Mouse (Mus musculus) kidney, embryonic 14.5 days (tissue): ENCODE results near the gene Hikeshi. TPM values are rescaled to one million over a fixed set of nuclear protein-coding genes. Genes with fewer than 3 reads are reported as not detected.

Experiments used
- ATAC-seq: fragments of 200-750 bp; cut with Nextera tagmentation; 2 replicates; pipeline ENCODE4 v1.8.0; 2017; ENCODE audit warnings: moderate number of reproducible peaks, mild to moderate bottlenecking, moderate TSS enrichment, moderate library complexity; ENCODE audit not compliant: low FRiP score, low TSS enrichment
- H3K27ac ChIP-seq: fragments of 300-500 bp; sonication (generic); 2 replicates; pipeline ENCODE4 v1.5.1; 2014; ENCODE audit warnings: low read depth, mild to moderate bottlenecking, low read length, moderate library complexity, mixed read lengths
- H3K27me3 ChIP-seq: fragments of 300-500 bp; sonication (generic); 2 replicates; pipeline ENCODE4 v1.6.1; 2014; ENCODE audit warnings: mild to moderate bottlenecking, low read length; ENCODE audit not compliant: control insufficient read depth, insufficient read depth
- H3K36me3 ChIP-seq: fragments of 300-500 bp; sonication (generic); 2 replicates; pipeline ENCODE4 v1.6.1; 2014; ENCODE audit warnings: low read length, mixed read lengths; ENCODE audit not compliant: control insufficient read depth, insufficient read depth
- H3K4me1 ChIP-seq: fragments of 300-500 bp; sonication (generic); 2 replicates; pipeline ENCODE4 v1.6.1; 2014; ENCODE audit warnings: low read length, mixed read lengths; ENCODE audit not compliant: control insufficient read depth, insufficient read depth
- H3K4me2 ChIP-seq: fragments of 300-500 bp; sonication (generic); replicated peaks from 2 replicates; pipeline ENCODE4 v1.6.1; 2014; ENCODE audit warnings: low read depth, mild to moderate bottlenecking, low read length
- H3K4me3 ChIP-seq: fragments of 300-500 bp; sonication (generic); 2 replicates; pipeline ENCODE4 v1.5.1; 2014; ENCODE audit warnings: mild to moderate bottlenecking, low read length
- H3K9ac ChIP-seq: fragments of 300-500 bp; sonication (generic); 2 replicates; pipeline ENCODE4 v1.6.1; 2014; ENCODE audit warnings: low read depth, mild to moderate bottlenecking, low read length, moderate library complexity
- H3K9me3 ChIP-seq: fragments of 300-500 bp; sonication (generic); 2 replicates; pipeline ENCODE4 v1.6.1; 2016; ENCODE audit warnings: low read length; ENCODE audit not compliant: control insufficient read depth
- whole genome bisulfite sequencing: fragments of 180-500 bp; shearing (Covaris S2); extraction: QIAGEN DNeasy Blood & Tissue Kit; methylation state at CpG from one replicate; pipeline ENCODE4 v1.1.7; 2014; 5-methylcytosine and 5-hydroxymethylcytosine counted together
- polyA plus RNA-seq: library from polyadenylated mRNA; unstranded; fragments of >200 nt; fragmentation: Nextera tagmentation; extraction: Ambion mirVana; gene quantifications from 2 replicates; pipeline ENCODE4 v1.2.1, GENCODE M21; 2014

The Hikeshi gene
- polyA plus RNA-seq, 1 experiment from 2014 or later = 144 TPM

DNA sequence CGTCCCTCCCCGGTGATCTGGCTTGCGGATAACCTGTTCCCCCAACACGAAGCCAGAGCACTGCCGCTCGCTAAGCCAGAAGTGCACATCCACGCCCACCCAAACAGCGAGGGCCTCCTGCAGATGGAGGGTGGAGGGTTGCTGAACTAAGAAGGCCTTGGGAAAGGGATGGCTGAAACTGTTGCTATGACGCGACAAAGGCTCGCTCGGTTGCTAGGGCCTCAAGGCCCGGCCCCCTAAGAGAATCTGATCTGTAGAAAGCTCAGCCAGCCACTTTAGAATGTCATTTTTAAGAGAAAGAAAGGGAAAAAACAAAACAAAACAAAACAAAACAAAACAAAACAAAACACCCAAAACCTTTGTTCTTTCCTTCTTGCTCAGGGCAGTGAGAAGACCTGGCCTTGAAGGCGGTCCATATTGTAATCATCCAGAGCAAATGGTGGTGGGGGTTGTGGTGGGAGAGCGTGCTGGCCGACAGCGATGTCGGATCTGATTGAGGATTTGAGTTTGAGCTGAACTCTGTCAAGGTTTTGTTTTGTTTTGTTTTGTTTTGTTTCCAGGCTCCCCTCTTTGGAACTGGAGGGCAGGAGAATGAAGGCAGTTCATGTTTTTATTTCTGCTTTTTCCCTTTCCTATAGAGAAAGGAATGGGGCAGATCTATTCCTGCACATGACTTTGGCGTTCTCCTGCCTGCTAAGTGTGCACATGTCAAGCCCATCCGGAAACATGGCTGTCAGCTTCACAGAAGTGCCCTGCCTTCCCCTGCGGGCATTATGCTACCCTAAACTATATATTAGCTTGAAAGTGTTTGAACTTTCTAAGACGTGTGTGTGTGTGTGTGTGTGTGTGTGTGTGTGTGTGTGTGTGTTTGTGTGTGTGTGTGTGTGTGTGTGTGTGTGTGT lies 37.3 kb downstream of the Hikeshi start, which contains the start of gene Ccdc81:
Gene Ccdc81 (minus strand): TSS at position 188 of the 902 bp plus-strand sequence.
- peak within 1 kb of the TSS; percentile 18; the same call in 1 of the 2 replicates for H3K9ac ChIP-seq
- ATAC-seq = peak; percentile 87

DNA sequence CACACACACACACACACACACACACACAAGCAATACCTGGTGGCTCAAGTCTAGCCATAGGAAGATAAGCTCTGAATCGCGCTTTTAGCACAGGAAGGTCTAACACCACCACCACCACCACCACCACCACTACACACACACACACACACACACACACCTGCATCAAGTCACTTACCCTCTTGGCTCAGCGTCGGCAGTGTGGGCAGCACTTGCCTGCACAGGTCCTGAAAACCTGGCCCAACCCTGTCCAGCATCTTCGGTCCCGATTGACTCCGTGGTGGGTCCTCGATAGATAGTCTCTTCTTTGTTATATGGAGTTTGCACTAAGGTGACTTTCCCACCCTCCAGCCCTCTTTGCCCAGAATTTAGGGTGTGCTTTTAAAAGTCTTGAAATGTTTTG lies 38.0 kb downstream of the Hikeshi start:
- ATAC-seq = no peak

More for the DNA sequence above, 37.3 kb downstream of the Hikeshi start, which contains the start of gene Ccdc81:
- Histone ChIP-seq H3K4me1 (no peaks in the 10 kb centered on the region), H3K4me2 (peak within 1 kb of the TSS; percentile 38), H3K9me3 (no peaks in the 10 kb centered on the region), H3K27ac (no peak within 1 kb of the TSS), H3K4me3 (peak within 1 kb of the TSS; percentile 7; the same call in 1 of the 2 replicates), H3K27me3 (no peaks in the 10 kb centered on the region), H3K36me3 (no peaks in the 10 kb centered on the region)
- 28% methylated on average over 22 of the region's 22 CpGs for WGBS

DNA sequence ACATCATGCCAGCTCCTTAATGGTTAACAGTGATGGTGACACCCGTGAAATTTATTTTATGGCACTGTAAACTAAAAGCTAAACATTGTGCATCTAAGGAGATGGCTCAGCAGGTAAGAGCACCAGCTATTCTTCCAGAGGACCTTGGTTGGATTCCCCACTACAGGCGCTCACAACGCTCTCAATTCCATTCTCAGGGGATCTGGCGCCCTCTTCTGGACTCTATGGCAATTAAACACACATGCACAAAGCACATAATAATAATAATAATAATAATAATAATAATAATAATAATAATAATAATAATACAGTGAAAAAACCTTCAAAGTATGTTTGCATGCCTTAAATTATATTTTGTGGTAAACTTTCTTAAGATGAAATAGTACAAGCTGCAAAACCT lies 49.1 kb downstream of the Hikeshi start:
- WGBS = 46% methylated on average over 4 of the region's 4 CpGs
- Histone ChIP-seq H3K27ac (no peak overlapping the region), H3K9me3 (no peaks in the 10 kb centered on the region), H3K4me2 (no peak overlapping the region), H3K36me3 (no peaks in the 10 kb centered on the region), H3K27me3 (no peaks in the 10 kb centered on the region), H3K4me1 (no peaks in the 10 kb centered on the region), H3K4me3 (no peak overlapping the region), H3K9ac (no peak overlapping the region)
- ATAC-seq = no peak

More for the DNA sequence above, 38.0 kb downstream of the Hikeshi start:
- no peaks in the 10 kb centered on the region for H3K9me3 ChIP-seq
- H3K27me3 ChIP-seq = no peaks in the 10 kb centered on the region
- WGBS = 87% methylated on average over 8 of the region's 8 CpGs
- no peak overlapping the region for H3K27ac ChIP-seq
- no peak overlapping the region for H3K4me3 ChIP-seq
- no peaks in the 10 kb centered on the region for H3K4me1 ChIP-seq
- no peak overlapping the region for H3K9ac ChIP-seq
- H3K36me3 ChIP-seq = no peaks in the 10 kb centered on the region
- H3K4me2 ChIP-seq = peak overlapping the region; percentile 38; the same call in 1 of the 2 replicates

- Histone ChIP-seq H3K4me2 (no peak overlapping the region), H3K27ac (no peak overlapping the region), H3K9me3 (no peaks in the 10 kb centered on the region), H3K36me3 (no peaks in the 10 kb centered on the region), H3K9ac (no peak overlapping the region), H3K27me3 (no peaks in the 10 kb centered on the region), H3K4me3 (no peak overlapping the region), H3K4me1 (no peaks in the 10 kb centered on the region)
- ATAC-seq = no peak
- 60% methylated on average over 5 of the region's 5 CpGs for WGBS
Measured at GRCm38 (mm10) chr7:89891412-89891811, 49.6 kb downstream of the Hikeshi start.

DNA sequence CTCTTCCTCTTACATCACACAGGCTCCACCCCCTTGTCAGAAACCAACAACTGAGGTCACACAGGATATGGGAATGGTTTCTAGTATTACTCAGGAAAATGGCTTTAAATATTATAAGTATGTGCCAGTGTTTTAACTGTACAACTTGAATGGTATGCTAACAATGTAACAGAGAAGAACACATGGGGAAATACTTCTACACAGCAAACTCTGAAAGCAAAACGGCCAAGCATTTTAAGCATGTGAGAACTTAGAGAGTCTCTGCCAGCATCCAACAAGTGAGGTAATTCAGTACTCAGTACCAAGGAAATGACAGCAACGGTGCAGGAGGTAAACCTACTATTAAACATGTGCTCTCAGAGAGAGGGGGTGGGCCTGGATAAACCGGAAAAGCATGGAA lies 56.5 kb downstream of the Hikeshi start:
- WGBS = 44% methylated on average over 3 of the region's 3 CpGs
- H3K4me1 ChIP-seq = no peaks in the 10 kb centered on the region
- H3K27ac ChIP-seq = no peak overlapping the region
- no peaks in the 10 kb centered on the region for H3K36me3 ChIP-seq
- no peak overlapping the region for H3K4me3 ChIP-seq
- no peak overlapping the region for H3K4me2 ChIP-seq
- ATAC-seq = no peak
- H3K9me3 ChIP-seq = no peaks in the 10 kb centered on the region
- no peaks in the 10 kb centered on the region for H3K27me3 ChIP-seq
- H3K9ac ChIP-seq = no peak overlapping the region

- Histone ChIP-seq H3K4me2 (no peak overlapping the region), H3K36me3 (no peaks in the 10 kb centered on the region), H3K27ac (no peak overlapping the region), H3K27me3 (no peaks in the 10 kb centered on the region), H3K9me3 (no peaks in the 10 kb centered on the region), H3K4me1 (no peaks in the 10 kb centered on the region), H3K9ac (no peak overlapping the region), H3K4me3 (no peak overlapping the region)
- 68% methylated on average over 1 of the region's 1 CpGs for WGBS
- ATAC-seq = no peak
Measured at GRCm38 (mm10) chr7:89879686-89880085, 61.3 kb downstream of the Hikeshi start.

Other genes with a start within 250 kb of the Hikeshi start
- not detected in 2 replicates for gene Ccdc81, start 37.6 kb downstream of the Hikeshi start, polyA plus RNA-seq
- gene Eed, start 39.8 kb upstream of the Hikeshi start, polyA plus RNA-seq = 86.1 and 95.1 TPM in 2 replicates
- 47.9 and 52.1 TPM in 2 replicates for gene Picalm, start 189.0 kb upstream of the Hikeshi start, polyA plus RNA-seq